Mouse (Mus musculus) CH12.LX (cell line): ENCODE measurements around the gene Dnajc22.

Source experiments
- CTCF ChIP-seq, 2 experiments: IDR thresholded peaks in 1 of 2; conservative IDR thresholded peaks in 1 of 2; 2 replicates each; pipeline ENCODE4 v1.5.1; 2011 to 2012; ENCODE audit warnings: low read depth in 2 of 2, low read length in 2 of 2, improper control_type of control experiment in 1 of 2, inconsistent platforms in 1 of 2, mild to moderate bottlenecking in 1 of 2, moderate library complexity in 1 of 2
- HCFC1 ChIP-seq: IDR thresholded peaks from 2 replicates; pipeline ENCODE4 v1.6.1; 2012; ENCODE audit warnings: low read depth, mild to moderate bottlenecking, inconsistent platforms, low read length, improper control_type of control experiment
- KAT2A ChIP-seq: IDR thresholded peaks from 2 replicates; pipeline ENCODE4 v1.6.1; 2012; ENCODE audit warnings: low read length, improper control_type of control experiment, inconsistent platforms; ENCODE audit not compliant: insufficient replicate concordance
- POLR2A ChIP-seq: IDR thresholded peaks from 2 replicates; pipeline ENCODE4 v1.6.1; 2011; ENCODE audit warnings: low read depth, mild to moderate bottlenecking, improper control_type of control experiment, low read length
- RCOR1 ChIP-seq: conservative IDR thresholded peaks from 2 replicates; pipeline ENCODE4 v1.6.1; 2012; ENCODE audit warnings: low read depth, mild to moderate bottlenecking, inconsistent platforms, low read length, improper control_type of control experiment
- TCF12 ChIP-seq: IDR thresholded peaks from 2 replicates; pipeline ENCODE4 v1.6.1; 2014; ENCODE audit warnings: low read depth, mild to moderate bottlenecking, inconsistent platforms, low read length, improper control_type of control experiment

GRCm38 (mm10) chr15:99138389-99138788 is 45.4 kb downstream of the Dnajc22 start:
- TF ChIP-seq POLR2A = no peak
- no peak for TF ChIP-seq RCOR1
- no peak for TF ChIP-seq CTCF (conservative IDR thresholded peaks at IDR 0.05 in 1 of 2, IDR thresholded peaks at IDR 0.05 in 1 of 2; ENCODE audit: low read depth in 2 of 2, low read length in 2 of 2)
- TF ChIP-seq TCF12 = no peak
- no peak for TF ChIP-seq HCFC1
- no peak for TF ChIP-seq KAT2A
